Mouse (Mus musculus) hindbrain, embryonic 16.5 days (tissue): Measurements from ENCODE around the gene 2200002D01Rik. TPM values are rescaled to one million over a fixed set of nuclear protein-coding genes. Genes with fewer than 3 reads are reported as not detected.

Experiments
- ATAC-seq: fragments of 200-750 bp; cut with Nextera tagmentation; 2 replicates; pipeline ENCODE4 v1.8.0; 2017; ENCODE audit warnings: moderate TSS enrichment, moderate library complexity
- H3K27ac ChIP-seq: fragments of 300-500 bp; sonication (generic); 2 replicates; pipeline ENCODE4 v1.5.1; 2014; ENCODE audit warnings: low read depth, mild to moderate bottlenecking, control low read depth, low read length, moderate library complexity
- H3K27me3 ChIP-seq: fragments of 300-500 bp; sonication (generic); replicated peaks from 2 replicates; pipeline ENCODE4 v1.6.1; 2014; ENCODE audit warnings: low read length; ENCODE audit not compliant: control insufficient read depth, insufficient read depth
- H3K36me3 ChIP-seq: fragments of 300-500 bp; sonication (generic); 2 replicates; pipeline ENCODE4 v1.6.1; 2014; ENCODE audit warnings: mild to moderate bottlenecking, low read length, moderate library complexity, mixed read lengths; ENCODE audit not compliant: control insufficient read depth, insufficient read depth
- H3K4me1 ChIP-seq: fragments of 300-500 bp; sonication (generic); 2 replicates; pipeline ENCODE4 v1.6.1; 2014; ENCODE audit warnings: low read depth, low read length; ENCODE audit not compliant: control insufficient read depth, insufficient read depth
- H3K4me2 ChIP-seq: fragments of 300-500 bp; sonication (generic); 2 replicates; pipeline ENCODE4 v1.6.1; 2014; ENCODE audit warnings: mild to moderate bottlenecking, low read length, control low read depth, moderate library complexity
- H3K4me3 ChIP-seq: fragments of 300-500 bp; sonication (generic); 2 replicates; pipeline ENCODE4 v1.5.1; 2014; ENCODE audit warnings: mild to moderate bottlenecking, low read length, control low read depth, moderate library complexity
- H3K9ac ChIP-seq: fragments of 300-500 bp; sonication (generic); 2 replicates; pipeline ENCODE4 v1.6.1; 2014; ENCODE audit warnings: low read depth, mild to moderate bottlenecking, control low read depth, low read length, moderate library complexity
- H3K9me3 ChIP-seq: fragments of 300-500 bp; sonication (generic); 2 replicates; pipeline ENCODE4 v1.6.1; 2014; ENCODE audit warnings: mild to moderate bottlenecking, low read length, moderate library complexity; ENCODE audit not compliant: control insufficient read depth
- WGBS: fragments of 180-500 bp; shearing (Covaris S2); extraction: QIAGEN DNeasy Blood & Tissue Kit; methylation state at CpG from one replicate; pipeline ENCODE4 v1.1.7; 2014; 5-methylcytosine and 5-hydroxymethylcytosine counted together
- polyA plus RNA-seq: library from polyadenylated mRNA; unstranded; fragments of >200 nt; fragmentation: Nextera tagmentation; extraction: Ambion mirVana; gene quantifications from 2 replicates; pipeline ENCODE4 v1.2.1, GENCODE M21; 2015

Gene 2200002D01Rik
- polyA plus RNA-seq, 1 experiment from 2014 or later, result 1.9 TPM

DNA sequence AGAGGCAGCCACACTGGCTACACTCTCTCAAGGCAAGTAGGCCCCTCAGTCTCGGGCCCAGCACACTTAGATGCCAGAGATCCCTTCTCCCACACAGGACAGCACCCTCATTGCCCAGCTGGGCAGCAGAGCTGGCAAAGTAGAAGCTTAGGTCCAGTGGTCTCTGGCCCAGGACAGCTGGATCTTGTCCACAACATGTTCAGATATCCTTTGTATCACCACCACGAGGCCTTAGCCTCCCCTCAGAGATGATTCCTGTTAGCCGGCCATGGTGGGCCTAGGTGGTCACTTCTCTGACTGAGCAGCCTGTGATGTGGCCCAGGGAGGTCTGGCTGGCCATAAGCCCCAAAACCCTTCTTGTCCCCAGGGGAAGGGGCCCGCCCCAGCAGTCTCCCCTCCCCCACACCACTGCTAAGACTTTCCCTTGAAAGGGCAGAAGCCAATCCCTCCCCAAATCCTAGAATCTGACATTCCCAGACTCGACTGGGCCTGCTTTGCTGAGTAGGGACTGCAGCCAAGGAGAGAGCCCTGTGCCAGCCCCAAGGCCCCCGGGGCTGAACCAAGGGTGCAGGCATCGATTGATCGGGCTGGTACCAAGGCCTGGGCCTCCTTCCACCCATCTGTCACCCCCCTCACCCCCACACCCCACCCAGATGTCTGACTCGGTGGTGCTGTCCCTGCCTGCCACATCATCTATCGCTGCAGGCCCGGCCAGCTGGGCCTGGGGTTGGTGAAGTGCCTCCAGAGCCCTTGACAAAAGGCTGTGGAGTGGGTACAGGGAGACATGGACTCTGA is 42.6 kb upstream of the 2200002D01Rik start:
- peak overlapping the region; percentile 38; the same call in 1 of the 2 replicates for H3K9ac ChIP-seq
- peaks cover 9% of the 10 kb centered on the region for H3K4me1 ChIP-seq
- 32% methylated on average over 11 of the region's 11 CpGs for WGBS
- H3K27me3 ChIP-seq, result no peaks in the 10 kb centered on the region
- ATAC-seq, result 0 out of 2 replicates have a peak, but pooled peaks have one; percentile 7
- H3K4me3 ChIP-seq, result no peak overlapping the region
- H3K27ac ChIP-seq, result peak overlapping the region; percentile 59
- no peaks in the 10 kb centered on the region for H3K9me3 ChIP-seq
- H3K36me3 ChIP-seq, result no peaks in the 10 kb centered on the region
- no peak overlapping the region for H3K4me2 ChIP-seq

DNA sequence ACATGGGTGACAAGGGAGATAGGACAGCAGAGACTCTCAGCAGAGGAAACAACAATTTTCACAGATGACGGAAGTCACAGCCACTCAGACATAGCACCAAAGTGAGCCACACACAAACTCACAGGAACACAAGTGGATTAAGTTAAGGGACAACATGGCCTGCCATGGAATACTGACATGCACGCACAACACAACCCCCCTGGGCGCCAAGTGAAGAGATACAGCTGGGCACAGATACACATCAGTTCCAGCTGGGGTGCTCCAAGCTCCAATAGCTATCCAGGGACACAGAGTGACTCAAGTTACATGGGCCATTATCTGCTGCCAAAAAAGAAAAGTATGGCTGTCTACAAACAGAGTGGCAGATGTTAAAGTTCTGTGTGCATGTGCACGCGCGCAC is 41.6 kb upstream of the 2200002D01Rik start:
- Histone ChIP-seq H3K27ac (no peak overlapping the region), H3K9me3 (no peaks in the 10 kb centered on the region), H3K4me2 (peak overlapping the region; percentile 76; the same call in 1 of the 2 replicates), H3K27me3 (no peaks in the 10 kb centered on the region), H3K4me1 (peaks cover 9% of the 10 kb centered on the region), H3K36me3 (no peaks in the 10 kb centered on the region), H3K4me3 (no peak overlapping the region), H3K9ac (no peak overlapping the region)
- 79% methylated on average over 6 of the region's 6 CpGs for WGBS
- no peak for ATAC-seq

DNA sequence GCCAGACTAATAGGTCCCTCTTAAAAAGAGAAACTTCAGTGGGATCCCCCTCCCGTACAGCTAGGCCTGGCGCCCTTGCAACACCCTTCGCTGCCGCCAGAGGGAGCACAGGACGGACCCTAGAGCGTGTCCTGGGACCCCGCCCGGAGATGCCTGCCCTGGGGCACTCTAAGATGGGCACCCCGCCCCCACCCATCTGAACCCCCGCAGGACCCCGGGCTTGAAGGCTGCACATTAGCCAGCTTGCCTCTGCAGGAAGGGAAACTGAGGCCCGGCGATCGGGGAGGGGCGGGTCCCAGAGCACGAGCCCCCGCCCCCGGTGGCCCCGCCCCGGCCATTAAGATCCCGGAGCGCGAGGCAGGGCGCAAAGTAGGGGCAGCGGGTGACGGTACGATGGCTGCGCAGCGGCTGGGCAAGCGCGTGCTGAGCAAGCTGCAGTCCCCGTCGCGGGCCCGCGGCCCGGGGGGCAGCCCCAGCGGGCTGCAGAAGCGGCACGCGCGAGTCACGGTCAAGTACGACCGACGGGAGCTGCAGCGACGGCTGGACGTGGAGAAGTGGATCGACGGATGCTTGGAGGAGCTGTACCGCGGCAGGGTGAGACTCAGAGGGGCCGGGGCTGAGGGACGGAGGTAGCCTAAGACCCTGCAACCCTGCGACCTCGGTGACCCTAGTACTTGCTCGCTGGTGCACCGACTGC is 40.8 kb upstream of the 2200002D01Rik start, which contains the start of gene Ppp1r14a:
TSS of gene Ppp1r14a (plus strand) at position 367 of the 697 bp plus-strand sequence.
- Histone ChIP-seq H3K4me1 (peaks cover 9% of the 10 kb centered on the region), H3K27ac (no peak within 1 kb of the TSS), H3K4me2 (peak within 1 kb of the TSS; percentile 76), H3K27me3 (no peaks in the 10 kb centered on the region), H3K4me3 (peak within 1 kb of the TSS; percentile 51), H3K36me3 (no peaks in the 10 kb centered on the region), H3K9ac (peak within 1 kb of the TSS; percentile 69), H3K9me3 (no peaks in the 10 kb centered on the region)
- under 1% methylated on average over 43 of the region's 59 CpGs for WGBS
- ATAC-seq, result peak; percentile 37; the same call in 1 of the 2 replicates

DNA sequence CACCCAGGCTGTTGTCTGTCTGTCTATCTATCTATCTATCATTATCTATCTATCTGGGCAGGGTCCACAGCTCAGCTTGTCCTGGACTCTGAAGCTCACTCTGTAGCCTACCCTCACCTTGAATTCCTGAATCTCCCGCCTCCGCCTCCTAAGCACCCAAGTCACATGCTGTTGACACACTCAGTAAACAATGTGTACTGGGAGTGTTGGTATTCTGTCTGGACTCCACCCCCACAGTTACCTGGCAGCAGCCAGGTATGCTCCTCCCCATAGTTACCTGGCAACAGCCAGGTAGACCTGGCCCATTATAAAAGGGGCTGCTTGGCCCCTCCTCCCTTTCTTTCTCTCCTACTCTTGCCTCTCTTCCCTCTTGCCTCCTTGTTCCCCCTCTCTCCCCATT is 39.8 kb upstream of the 2200002D01Rik start:
- H3K9me3 ChIP-seq, result no peaks in the 10 kb centered on the region
- H3K36me3 ChIP-seq, result no peaks in the 10 kb centered on the region
- H3K27ac ChIP-seq, result no peak overlapping the region
- no peak overlapping the region for H3K9ac ChIP-seq
- ATAC-seq, result no peak
- H3K27me3 ChIP-seq, result no peaks in the 10 kb centered on the region
- no peak overlapping the region for H3K4me2 ChIP-seq
- 93% methylated on average over 2 of the region's 2 CpGs for whole genome bisulfite sequencing
- H3K4me3 ChIP-seq, result no peak overlapping the region
- peaks cover 6% of the 10 kb centered on the region for H3K4me1 ChIP-seq

DNA sequence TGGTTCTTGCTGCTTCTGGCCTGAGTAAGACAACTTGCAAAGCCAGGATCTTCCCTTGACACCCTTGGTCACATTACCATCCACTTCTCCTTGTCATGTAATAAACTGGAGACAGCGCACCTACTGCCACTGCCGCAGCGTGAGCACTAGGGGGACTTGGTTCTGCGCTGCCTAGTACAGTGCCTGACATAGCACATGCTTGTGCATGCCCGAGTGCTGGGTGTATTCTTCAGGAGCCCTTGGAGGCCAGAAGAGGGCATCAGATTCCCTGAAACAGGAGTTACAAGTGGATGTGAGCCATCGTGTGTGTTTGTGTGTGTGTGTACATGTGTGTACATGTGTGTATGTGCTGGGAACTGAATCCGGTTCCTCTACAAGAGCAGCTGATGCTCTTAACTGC is 39.2 kb upstream of the 2200002D01Rik start:
- peaks cover 3% of the 10 kb centered on the region; the same call in 1 of the 2 replicates for H3K27me3 ChIP-seq
- H3K9me3 ChIP-seq, result no peaks in the 10 kb centered on the region
- no peak for ATAC-seq
- no peak overlapping the region for H3K4me2 ChIP-seq
- H3K36me3 ChIP-seq, result no peaks in the 10 kb centered on the region
- H3K9ac ChIP-seq, result no peak overlapping the region
- no peak overlapping the region for H3K4me3 ChIP-seq
- WGBS, result 85% methylated on average over 7 of the region's 7 CpGs
- no peak overlapping the region for H3K27ac ChIP-seq
- H3K4me1 ChIP-seq, result peaks cover 6% of the 10 kb centered on the region

DNA sequence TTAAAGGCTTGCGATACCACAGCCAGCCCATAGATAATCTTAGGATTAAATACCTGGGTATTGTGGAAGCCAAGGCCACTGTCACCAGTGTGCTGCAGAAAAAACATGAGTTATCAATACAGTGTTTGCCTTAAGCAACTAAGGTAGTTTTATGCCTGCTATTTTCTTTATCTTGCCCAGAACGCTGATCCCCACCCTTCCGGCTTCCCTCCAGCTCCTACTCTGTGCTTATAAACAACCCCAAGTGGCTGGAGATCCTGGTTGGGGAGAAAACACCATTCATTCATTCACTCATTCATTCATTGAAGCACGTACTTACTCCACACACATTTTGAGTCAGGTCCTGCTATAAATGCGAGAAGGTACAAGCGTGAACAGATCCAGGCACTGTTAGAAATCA is 36.3 kb upstream of the 2200002D01Rik start:
- Histone ChIP-seq H3K27ac (no peak overlapping the region), H3K27me3 (peaks cover 4% of the 10 kb centered on the region; the same call in 1 of the 2 replicates), H3K9me3 (no peaks in the 10 kb centered on the region), H3K36me3 (no peaks in the 10 kb centered on the region), H3K9ac (no peak overlapping the region), H3K4me2 (no peak overlapping the region), H3K4me1 (peaks cover 12% of the 10 kb centered on the region), H3K4me3 (no peak overlapping the region)
- WGBS, result 96% methylated on average over 6 of the region's 6 CpGs
- no peak for ATAC-seq

DNA sequence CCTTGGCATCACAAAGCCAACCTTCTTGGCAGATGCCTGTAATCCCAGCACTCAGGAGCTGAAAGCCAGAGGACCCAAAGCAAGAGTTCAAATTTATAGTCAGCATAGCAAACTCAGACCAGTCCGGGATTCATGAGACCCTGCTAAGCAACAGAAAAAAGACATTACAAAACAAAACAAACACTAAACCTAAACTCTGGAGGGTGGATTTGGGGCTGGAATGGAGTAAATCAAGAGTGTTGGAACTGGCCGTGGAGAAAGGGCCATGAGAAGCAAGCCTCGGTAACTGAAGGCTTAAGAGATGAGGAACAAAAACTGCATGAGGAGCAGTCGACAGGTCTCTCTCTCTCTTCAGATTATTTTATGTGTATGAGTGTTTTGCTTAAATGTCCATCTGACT is 35.6 kb upstream of the 2200002D01Rik start:
- Histone ChIP-seq H3K4me3 (no peak overlapping the region), H3K36me3 (no peaks in the 10 kb centered on the region), H3K4me2 (no peak overlapping the region), H3K4me1 (peaks cover 7% of the 10 kb centered on the region), H3K9me3 (no peaks in the 10 kb centered on the region), H3K27ac (no peak overlapping the region), H3K9ac (no peak overlapping the region), H3K27me3 (peaks cover 4% of the 10 kb centered on the region; the same call in 1 of the 2 replicates)
- no peak for ATAC-seq
- 84% methylated on average over 4 of the region's 4 CpGs for WGBS

DNA sequence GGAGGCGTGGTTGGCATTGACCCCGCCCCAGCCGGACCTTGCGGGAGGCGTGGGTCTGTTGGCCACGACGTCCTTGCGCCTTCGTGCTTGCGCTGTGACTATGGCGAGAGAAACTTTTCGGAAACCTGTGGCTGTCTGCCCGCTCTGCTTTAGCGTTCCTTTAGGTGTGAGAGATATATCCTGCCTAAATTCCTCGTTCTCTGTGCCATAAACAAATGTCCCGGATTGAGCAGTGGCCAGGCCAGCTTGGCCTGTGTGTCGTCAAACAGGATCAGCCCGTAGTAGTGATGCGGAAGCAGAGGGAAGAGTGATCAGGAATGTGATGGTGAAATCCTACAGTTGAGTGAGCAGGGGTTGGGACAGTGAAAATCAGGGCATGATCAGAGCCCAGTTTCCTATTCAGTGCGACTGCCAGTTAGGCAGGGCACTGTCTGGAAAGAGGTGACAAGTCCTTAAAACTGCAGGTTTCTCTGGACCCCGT is 33.8 kb upstream of the 2200002D01Rik start:
- peak overlapping the region; percentile 78 for H3K9ac ChIP-seq
- peak; percentile 3; the same call in 1 of the 2 replicates for ATAC-seq
- no peak overlapping the region for H3K27ac ChIP-seq
- H3K4me2 ChIP-seq, result peak overlapping the region; percentile 96
- WGBS, result 11% methylated on average over 21 of the region's 21 CpGs
- H3K4me3 ChIP-seq, result peak overlapping the region; percentile 69
- peaks cover 4% of the 10 kb centered on the region; the same call in 1 of the 2 replicates for H3K27me3 ChIP-seq
- H3K36me3 ChIP-seq, result no peaks in the 10 kb centered on the region
- H3K9me3 ChIP-seq, result no peaks in the 10 kb centered on the region
- peaks cover 7% of the 10 kb centered on the region for H3K4me1 ChIP-seq
